Mouse (Mus musculus) CH12.LX (cell line): ENCODE results near the gene Eif2s3x. TPM values are rescaled to one million over a fixed set of nuclear protein-coding genes. Genes with fewer than 3 reads are reported as not detected.

ENCODE experiments used
- DNase-seq: peaks from one replicate; pipeline ENCODE4 v3.0.0-alpha.2; 2013; ENCODE audit errors: extremely low read depth
- H3K27ac ChIP-seq: 2 replicates; pipeline ENCODE4 v1.5.1; 2012; ENCODE audit warnings: low read depth, mild to moderate bottlenecking, control low read depth, moderate library complexity; ENCODE audit not compliant: insufficient read depth
- H3K27me3 ChIP-seq: replicated peaks from 2 replicates; pipeline ENCODE3; 2012; ENCODE audit warnings: inconsistent platforms
- H3K36me3 ChIP-seq, 2 experiments: replicated peaks in 1 of 2; 2 replicates each; pipeline versions ENCODE3 to v1.6.1; 2012; ENCODE audit warnings: inconsistent platforms in 1 of 2, low read length in 1 of 2, mild to moderate bottlenecking in 1 of 2, mixed read lengths in 1 of 2, moderate library complexity in 1 of 2; ENCODE audit not compliant: control insufficient read depth in 1 of 2, insufficient read depth in 1 of 2
- H3K4me1 ChIP-seq, 2 experiments: 2 replicates each; pipeline ENCODE4 v1.6.1; 2012; ENCODE audit warnings: inconsistent platforms in 1 of 2, moderate library complexity in 1 of 2; ENCODE audit not compliant: insufficient read depth in 2 of 2, control insufficient read depth in 1 of 2
- H3K4me2 ChIP-seq: 2 replicates; pipeline ENCODE4 v1.6.1; 2012; ENCODE audit warnings: low read depth, mild to moderate bottlenecking, control low read depth; ENCODE audit not compliant: poor library complexity, insufficient read depth, severe bottlenecking
- H3K4me3 ChIP-seq, 3 experiments: fragments of 150-350 bp in 1 of 3; sonication (generic) in 1 of 3; replicated peaks in 1 of 3; 2 replicates each; pipeline versions ENCODE3 to v1.5.1; 2011 to 2012; ENCODE audit warnings: low read depth in 2 of 3, low read length in 2 of 3, mild to moderate bottlenecking in 2 of 3, moderate library complexity in 2 of 3, control low read depth in 1 of 3, improper control_type of control experiment in 1 of 3, inconsistent platforms in 1 of 3, mixed read lengths in 1 of 3; ENCODE audit not compliant: poor library complexity in 1 of 3
- H3K79me2 ChIP-seq: replicated peaks from 2 replicates; pipeline ENCODE4 v1.6.1; 2012; ENCODE audit warnings: mild to moderate bottlenecking, moderate library complexity; ENCODE audit not compliant: control insufficient read depth, poor library complexity, insufficient read depth, severe bottlenecking; ENCODE audit errors: extremely low read depth
- H3K9ac ChIP-seq: 2 replicates; pipeline ENCODE4 v1.6.1; 2012; ENCODE audit warnings: low read depth, mild to moderate bottlenecking, control low read depth, moderate library complexity; ENCODE audit not compliant: insufficient read depth
- H3K9me3 ChIP-seq: replicated peaks from 2 replicates; pipeline ENCODE3; 2012; ENCODE audit warnings: low read length, inconsistent platforms, mixed read lengths
- CHD2 ChIP-seq: IDR thresholded peaks from 2 replicates; pipeline ENCODE4 v1.6.1; 2011; ENCODE audit warnings: low read length, improper control_type of control experiment
- GABPA ChIP-seq: IDR thresholded peaks from 2 replicates; pipeline ENCODE4 v1.6.1; 2012; ENCODE audit warnings: low read depth, low read length, improper control_type of control experiment, inconsistent platforms; ENCODE audit not compliant: insufficient replicate concordance
- HCFC1 ChIP-seq: IDR thresholded peaks from 2 replicates; pipeline ENCODE4 v1.6.1; 2012; ENCODE audit warnings: low read depth, mild to moderate bottlenecking, inconsistent platforms, low read length, improper control_type of control experiment
- JUN ChIP-seq: IDR thresholded peaks from 2 replicates; pipeline ENCODE4 v1.6.1; 2011; ENCODE audit warnings: low read depth, mild to moderate bottlenecking, low read length, improper control_type of control experiment, moderate library complexity; ENCODE audit not compliant: insufficient read depth
- JUND ChIP-seq: conservative IDR thresholded peaks from 2 replicates; pipeline ENCODE4 v1.6.1; 2011; ENCODE audit warnings: low read depth, low read length, improper control_type of control experiment
- MAX ChIP-seq: IDR thresholded peaks from 2 replicates; pipeline ENCODE4 v1.6.1; 2011; ENCODE audit warnings: low read length, improper control_type of control experiment
- MXI1 ChIP-seq: IDR thresholded peaks from 2 replicates; pipeline ENCODE4 v1.6.1; 2011; ENCODE audit warnings: mild to moderate bottlenecking, low read depth, low read length, improper control_type of control experiment
- NELFE ChIP-seq: IDR thresholded peaks from 2 replicates; pipeline ENCODE4 v1.6.1; 2011; ENCODE audit warnings: low read depth, low read length, improper control_type of control experiment
- NRF1 ChIP-seq: IDR thresholded peaks from 2 replicates; pipeline ENCODE4 v1.6.1; 2014; ENCODE audit warnings: low read depth, mild to moderate bottlenecking, inconsistent platforms, low read length, improper control_type of control experiment, moderate library complexity
- PAX5 ChIP-seq: IDR thresholded peaks from 2 replicates; pipeline ENCODE4 v1.6.1; 2012; ENCODE audit warnings: low read length, inconsistent platforms, mixed read lengths
- POLR2A ChIP-seq: IDR thresholded peaks from 2 replicates; pipeline ENCODE4 v1.6.1; 2011; ENCODE audit warnings: low read depth, mild to moderate bottlenecking, improper control_type of control experiment, low read length
- RCOR1 ChIP-seq: conservative IDR thresholded peaks from 2 replicates; pipeline ENCODE4 v1.6.1; 2012; ENCODE audit warnings: low read depth, mild to moderate bottlenecking, inconsistent platforms, low read length, improper control_type of control experiment
- SIN3A ChIP-seq: IDR thresholded peaks from 2 replicates; pipeline ENCODE4 v1.6.1; 2012; ENCODE audit warnings: low read length, improper control_type of control experiment, inconsistent platforms
- SMC3 ChIP-seq: IDR thresholded peaks from 2 replicates; pipeline ENCODE4 v1.6.1; 2011; ENCODE audit warnings: low read depth, low read length, improper control_type of control experiment
- TCF12 ChIP-seq: IDR thresholded peaks from 2 replicates; pipeline ENCODE4 v1.6.1; 2014; ENCODE audit warnings: low read depth, mild to moderate bottlenecking, inconsistent platforms, low read length, improper control_type of control experiment
- UBTF ChIP-seq: IDR thresholded peaks from 2 replicates; pipeline ENCODE4 v1.6.1; 2012; ENCODE audit warnings: low read depth, mild to moderate bottlenecking, inconsistent platforms, low read length, improper control_type of control experiment, moderate library complexity
- ZKSCAN1 ChIP-seq: IDR thresholded peaks from 2 replicates; pipeline ENCODE4 v1.6.1; 2012; ENCODE audit warnings: low read depth, inconsistent platforms, low read length, improper control_type of control experiment, borderline replicate concordance
- dilution Hi-C: fragments of 300-500 bp; cut with MboI; formaldehyde crosslinking; loops from 2 replicates; pipeline ENCODE4 v1.14.3; 2020; ENCODE audit warnings: low sequenced_read_pairs; ENCODE audit not compliant: extremely low pct_unique_long_range_greater_than_20kb, extremely low pct_ligation_motif_present
- in situ Hi-C: fragments of 300-500 bp; cut with MboI; formaldehyde crosslinking; loops from 3 replicates; pipeline ENCODE4 v1.14.3; 2019; ENCODE audit warnings: low sequenced_read_pairs, low pct_ligation_motif_present, low pct_unique_long_range_greater_than_20kb, mixed read lengths
- polyA plus RNA-seq: library from polyadenylated mRNA; unstranded; fragments of >175 nt; gene quantifications from 2 replicates; pipeline ENCODE4 v1.2.1, GENCODE M21; 2012; ENCODE audit warnings: low read depth; ENCODE audit not compliant: insufficient read length
- total RNA-seq, 2 experiments: library from RNA; depleted of rRNA; stranded (reverse); fragments of 300-350 nt in 1 of 2; fragments of >200 nt in 1 of 2; gene quantifications; 2 replicates each; pipeline ENCODE4 v1.2.3; 2012 to 2014

The Eif2s3x gene
- total and polyA plus RNA-seq, 3 experiments, result 130 to 272 (median 244) TPM

DNA sequence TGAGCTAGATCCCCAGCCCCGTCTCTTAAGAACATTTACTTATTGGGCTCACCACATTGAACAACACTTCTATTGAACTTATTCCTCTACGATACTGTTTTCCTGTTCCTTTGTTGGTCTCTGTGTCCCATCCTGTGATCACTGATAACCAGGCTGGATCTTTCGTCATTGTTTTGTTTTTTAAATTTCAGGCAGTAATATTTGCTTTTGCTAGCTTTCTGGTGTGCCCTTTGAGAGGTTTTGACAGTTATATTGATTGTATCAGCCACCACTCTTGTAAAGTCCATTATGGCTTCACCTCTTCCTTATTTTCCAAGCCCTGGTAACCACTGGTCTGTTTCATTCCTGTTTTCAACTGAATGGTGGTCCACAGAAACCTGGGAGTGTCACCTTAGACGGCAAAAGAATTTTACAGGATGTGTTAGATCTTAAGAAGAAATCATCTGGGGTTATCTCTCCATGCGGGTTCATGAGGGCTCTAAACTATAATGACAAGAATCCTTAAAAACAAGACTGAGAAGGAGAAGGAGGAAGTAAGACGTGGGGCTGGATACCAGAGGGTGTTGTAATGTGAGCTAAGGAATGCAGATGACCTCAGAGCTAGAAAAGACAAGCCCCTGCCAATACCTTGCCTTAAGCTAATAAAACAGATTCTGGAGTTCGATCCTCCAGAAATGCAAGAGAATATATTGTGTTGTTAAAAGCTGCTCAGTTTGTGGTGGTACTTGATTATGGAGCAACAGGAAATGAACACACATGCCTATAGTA is 70.5 kb downstream of the Eif2s3x start:
- Histone ChIP-seq H3K9ac (no peak overlapping the region), H3K36me3 (no peaks in the 10 kb centered on the region), H3K79me2 (no peaks in the 10 kb centered on the region), H3K27ac (no peak overlapping the region), H3K4me2 (no peak overlapping the region), H3K4me3 (no peak overlapping the region), H3K4me1 (peaks cover 0 to 13% of the 10 kb centered on the region in 2 experiments; a peak in 2 of 4 replicates), H3K9me3 (no peaks in the 10 kb centered on the region), H3K27me3 (no peaks in the 10 kb centered on the region)
- in situ Hi-C loops (no loop called here), dilution Hi-C loops (no loop called here)
- no peak for DNase-seq
- no peak for TF ChIP-seq HCFC1
- no peak for TF ChIP-seq PAX5
- no peak for TF ChIP-seq UBTF
- TF ChIP-seq MAX, result no peak
- no peak for TF ChIP-seq RCOR1
- no peak for TF ChIP-seq POLR2A
- no peak for TF ChIP-seq SIN3A
- no peak for TF ChIP-seq GABPA
- TF ChIP-seq NELFE, result no peak
- TF ChIP-seq MXI1, result no peak
- no peak for TF ChIP-seq TCF12
- no peak for TF ChIP-seq ZKSCAN1
- TF ChIP-seq SMC3, result no peak
- no peak for TF ChIP-seq NRF1

GRCm38 (mm10) chrX:94140080-94140479 is 72.6 kb downstream of the Eif2s3x start:
- in situ Hi-C loops, result no loop called here
- dilution Hi-C loops, result no loop called here
- TF ChIP-seq MAX (no peak), TCF12 (no peak), CHD2 (no peak), JUND (no peak), JUN (no peak)
- H3K4me2 ChIP-seq, result no peak overlapping the region
- H3K4me1 ChIP-seq, result peaks cover 0 to 16% of the 10 kb centered on the region in 2 experiments; a peak in 2 of 4 replicates
- no peaks in the 10 kb centered on the region for H3K27me3 ChIP-seq
- DNase-seq, result no peak
- H3K36me3 ChIP-seq, result no peaks in the 10 kb centered on the region
- no peaks in the 10 kb centered on the region for H3K79me2 ChIP-seq
- no peak overlapping the region for H3K4me3 ChIP-seq
- H3K9me3 ChIP-seq, result no peaks in the 10 kb centered on the region
- H3K9ac ChIP-seq, result no peak overlapping the region
- H3K27ac ChIP-seq, result no peak overlapping the region

Other genes with a start within 250 kb of the Eif2s3x start
- not detected in 2 replicates for gene AU015836, start 244.2 kb downstream of the Eif2s3x start, total RNA-seq (2012; rRNA removed)
- not detected in 2 replicates for gene AU015836, start 244.2 kb downstream of the Eif2s3x start, total RNA-seq (2014; rRNA removed)
- not detected in 2 replicates for gene AU015836, start 244.2 kb downstream of the Eif2s3x start, polyA plus RNA-seq
- gene Zfx, start 89.2 kb downstream of the Eif2s3x start, total RNA-seq (2012; rRNA removed), result 16.4 and 17.3 TPM in 2 replicates
- gene Zfx, start 89.2 kb downstream of the Eif2s3x start, total RNA-seq (2014; rRNA removed), result 17.7 and 21.4 TPM in 2 replicates
- 13.5 and 14.3 TPM in 2 replicates for gene Zfx, start 89.2 kb downstream of the Eif2s3x start, polyA plus RNA-seq
- gene Klhl15, start 21.7 kb upstream of the Eif2s3x start, total RNA-seq (2012; rRNA removed), result 5.3 and 7.9 TPM in 2 replicates
- gene Klhl15, start 21.7 kb upstream of the Eif2s3x start, total RNA-seq (2014; rRNA removed), result 8.1 and 8.4 TPM in 2 replicates
- 9.4 TPM in 2 replicates for gene Klhl15, start 21.7 kb upstream of the Eif2s3x start, polyA plus RNA-seq
- gene Fam90a1b, start 153.9 kb upstream of the Eif2s3x start, total RNA-seq (2012; rRNA removed), result 0.08 TPM in 1 of 2 replicates, not detected in the other
- not detected in 2 replicates for gene Fam90a1b, start 153.9 kb upstream of the Eif2s3x start, total RNA-seq (2014; rRNA removed)
- gene Fam90a1b, start 153.9 kb upstream of the Eif2s3x start, polyA plus RNA-seq, result not detected in 2 replicates
- gene Apoo, start 154.3 kb upstream of the Eif2s3x start, total RNA-seq (2012; rRNA removed), result 21.3 and 31.5 TPM in 2 replicates
- 89.8 and 100 TPM in 2 replicates for gene Apoo, start 154.3 kb upstream of the Eif2s3x start, total RNA-seq (2014; rRNA removed)
- 41.3 and 42.4 TPM in 2 replicates for gene Apoo, start 154.3 kb upstream of the Eif2s3x start, polyA plus RNA-seq